Mouse (Mus musculus): ENCODE data around the gene Krtap1-3. TPM values are rescaled to one million over a fixed set of nuclear protein-coding genes. Genes with fewer than 3 reads are reported as not detected.

The Krtap1-3 gene
- total RNA-seq, 4 experiments from 2014 or later = not detected

DNA sequence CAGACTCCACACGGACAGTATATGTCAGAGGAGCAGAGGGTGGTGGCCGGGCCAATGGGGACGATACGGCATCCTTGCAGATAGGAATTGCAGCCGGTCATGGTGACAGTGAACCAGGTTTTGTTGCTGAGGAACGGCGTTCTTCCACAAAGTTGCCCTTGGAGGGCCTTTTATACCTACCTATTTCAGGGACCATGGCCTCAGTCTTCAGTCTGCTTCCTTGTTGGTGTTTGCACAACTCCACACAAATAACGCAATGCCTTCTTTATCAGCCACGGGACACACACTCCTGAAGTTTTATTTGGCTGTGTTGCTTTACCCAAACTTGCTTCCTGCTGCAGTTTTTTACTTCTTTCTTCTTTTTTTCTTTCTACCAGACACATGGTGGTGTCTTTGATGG is 31.8 kb downstream of the Krtap1-3 start, which contains the start of gene Gm11939:
Gene Gm11939 (minus strand): TSS at position 101 of the 400 bp plus-strand sequence.
- no peak for DNase-seq (ENCODE audit: low spot score in 2 of 2)

DNA sequence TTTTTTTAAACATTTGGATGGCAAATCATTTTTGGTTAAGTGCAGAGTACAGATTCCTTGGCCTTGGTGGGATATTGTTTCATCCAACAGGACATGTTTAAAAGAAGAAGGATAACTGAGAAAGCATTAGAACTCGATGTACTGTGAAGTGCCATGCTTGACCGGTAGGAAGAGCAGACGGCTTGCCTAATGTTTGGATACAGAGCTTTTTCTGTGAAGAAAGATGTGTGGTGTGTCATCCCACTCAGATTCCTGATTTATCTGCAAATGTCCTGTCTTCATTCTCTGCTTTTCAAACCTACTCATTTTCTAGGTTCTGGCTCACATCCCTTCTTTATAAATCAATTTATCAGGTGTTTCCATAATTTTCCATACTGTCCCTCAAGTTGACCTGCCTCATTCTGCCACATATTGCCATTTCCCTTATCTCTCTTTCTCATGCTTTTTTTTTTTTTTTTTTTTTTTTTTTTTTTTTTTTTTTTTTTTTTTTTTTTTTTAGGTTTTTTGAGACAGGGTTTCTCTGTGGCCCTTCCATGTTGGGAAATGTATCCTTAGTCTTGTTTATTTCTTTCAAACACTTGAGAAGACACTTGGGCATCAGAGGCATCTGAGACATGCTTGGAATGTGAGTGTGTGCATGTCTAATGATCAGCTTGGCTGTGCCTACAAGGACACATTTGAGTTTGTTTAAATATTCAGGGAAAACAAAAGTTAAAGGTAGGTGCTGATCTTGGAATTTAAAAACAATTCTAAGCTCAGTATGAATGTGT is 33.0 kb downstream of the Krtap1-3 start:
- no peak for DNase-seq (ENCODE audit: low spot score in 2 of 2)

DNA sequence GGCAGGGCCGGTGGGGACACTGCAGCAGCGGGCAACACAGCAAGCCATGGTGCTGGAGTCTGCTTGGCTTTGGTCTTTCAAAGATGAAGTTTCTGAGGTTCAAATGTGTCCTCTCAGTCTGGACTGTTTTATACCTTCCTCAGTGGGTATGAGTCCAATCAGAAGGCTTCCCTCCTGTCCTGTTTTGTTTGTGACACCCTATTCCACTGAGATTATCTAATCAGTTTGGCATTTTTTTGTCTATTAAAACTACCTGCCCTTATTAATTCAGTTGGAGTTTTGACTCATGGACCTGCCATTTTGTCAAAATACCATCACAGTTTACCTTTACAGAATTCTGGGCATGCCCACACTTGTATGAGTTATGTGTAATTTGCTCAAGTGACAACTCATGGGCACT is 34.4 kb downstream of the Krtap1-3 start, which contains the start of gene Krtap3-2:
Gene Krtap3-2 (minus strand): TSS at position 101 of the 400 bp plus-strand sequence.
- no peak for DNase-seq (ENCODE audit: low spot score in 2 of 2)

DNA sequence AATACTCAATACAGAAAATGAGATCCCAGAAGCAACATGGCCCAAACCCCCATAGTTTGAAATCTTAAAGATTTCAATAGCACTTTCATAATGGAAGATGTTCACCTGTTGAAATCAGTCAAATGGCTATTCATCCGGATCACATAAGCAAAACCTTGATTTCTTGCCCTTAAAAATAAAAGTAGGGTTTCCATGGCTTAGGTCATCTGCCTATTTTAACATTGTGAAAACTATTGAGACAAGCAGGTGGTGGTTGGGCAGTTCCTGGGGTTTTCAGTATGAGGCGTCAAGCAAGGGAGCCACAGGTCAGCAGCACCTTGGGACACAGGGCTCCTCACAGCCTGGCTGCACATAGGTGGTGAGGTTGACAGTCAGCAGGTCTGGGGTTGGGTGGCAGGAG is 34.9 kb downstream of the Krtap1-3 start:
- no peak for DNase-seq (ENCODE audit: low spot score in 2 of 2)

DNA sequence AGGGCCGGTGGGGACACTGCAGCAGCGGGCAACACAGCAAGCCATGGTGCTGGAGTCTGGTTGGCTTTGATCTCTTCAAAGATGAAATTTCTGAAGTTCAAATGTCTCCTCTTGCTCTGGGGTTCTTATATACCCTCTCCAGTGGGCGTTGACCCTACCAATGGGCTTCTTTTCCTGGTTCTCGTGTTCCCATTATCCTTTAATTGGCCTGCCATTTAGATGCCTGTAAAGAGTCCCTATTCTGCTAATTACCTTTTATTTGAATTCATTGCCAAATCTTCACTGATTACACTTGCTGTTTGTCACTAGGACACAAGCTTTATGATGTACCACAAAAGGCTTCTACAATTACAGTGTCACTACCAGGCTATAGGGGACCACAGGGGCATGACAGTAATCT is 40.4 kb downstream of the Krtap1-3 start, which contains the start of gene Krtap3-3:
Gene Krtap3-3 (minus strand): TSS at position 101 of the 400 bp plus-strand sequence.
- no peak for DNase-seq (ENCODE audit: low spot score in 2 of 2)

DNA sequence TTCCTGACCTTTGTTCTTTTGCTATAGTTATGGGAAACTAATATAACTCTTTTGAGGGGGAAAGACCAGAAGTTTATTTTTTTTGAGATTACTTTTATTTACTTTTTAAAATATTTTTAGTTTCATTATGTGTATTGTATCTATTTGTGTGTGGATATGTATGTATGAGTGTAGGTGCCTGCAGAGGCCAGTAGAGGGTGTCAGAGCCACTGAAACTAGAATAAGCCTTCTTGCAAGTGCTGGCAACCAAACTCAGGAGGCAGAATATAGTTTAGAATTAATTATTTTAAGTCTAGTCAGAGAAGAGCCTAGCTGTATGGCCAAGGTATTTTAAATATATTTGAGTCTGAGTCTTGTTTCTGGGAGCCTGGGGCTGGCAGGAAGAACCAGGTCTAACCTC is 43.2 kb downstream of the Krtap1-3 start:
- no peak for DNase-seq (ENCODE audit: low spot score in 2 of 2)

Other genes starting within 250 kb of the Krtap1-3 start
- gene Krt27, start 240.2 kb downstream of the Krtap1-3 start, total RNA-seq (2022) = not detected
- not detected for gene Krt28, start 216.4 kb downstream of the Krtap1-3 start, total RNA-seq (2022)
- gene Krt10, start 202.0 kb downstream of the Krtap1-3 start, total RNA-seq (2022) = 1 to 10 TPM; 3.5 to 4.4 (median 3.8) TPM
- under 1 TPM in 1 of 4 experiments, not detected in 3; 0.17 TPM for gene Krt12, start 169.1 kb downstream of the Krtap1-3 start, total RNA-seq (2022)
- under 1 TPM in 1 of 4 experiments, not detected in 3; 0.13 TPM for gene Krt20, start 153.2 kb downstream of the Krtap1-3 start, total RNA-seq (2022)
- gene Krt23, start 98.2 kb downstream of the Krtap1-3 start, total RNA-seq (2022) = not detected
- gene Krt39, start 70.0 kb downstream of the Krtap1-3 start, total RNA-seq (2022) = not detected
- not detected for gene Krt40, start 48.2 kb downstream of the Krtap1-3 start, total RNA-seq (2022)
- not detected for gene Krtap3-3, start 40.5 kb downstream of the Krtap1-3 start, total RNA-seq (2022)
- gene Krtap3-2, start 34.5 kb downstream of the Krtap1-3 start, total RNA-seq (2022) = not detected
- not detected for gene Gm11939, start 31.9 kb downstream of the Krtap1-3 start, total RNA-seq (2022)
- not detected for gene Krtap3-1, start 24.7 kb downstream of the Krtap1-3 start, total RNA-seq (2022)
- gene Krtap1-5, start 10.3 kb downstream of the Krtap1-3 start, total RNA-seq (2022) = not detected
- gene Krtap1-4, start 7.7 kb downstream of the Krtap1-3 start, total RNA-seq (2022) = not detected
- gene Krtap9-3, start 6.8 kb upstream of the Krtap1-3 start, total RNA-seq (2022) = not detected
- gene Gm11938, start 12.0 kb upstream of the Krtap1-3 start, total RNA-seq (2022) = not detected
- gene Gm11937, start 18.9 kb upstream of the Krtap1-3 start, total RNA-seq (2022) = not detected
- not detected for gene Krtap2-4, start 23.5 kb upstream of the Krtap1-3 start, total RNA-seq (2022)
- not detected for gene Gm11562, start 29.1 kb upstream of the Krtap1-3 start, total RNA-seq (2022)
- gene Krtap4-1, start 36.9 kb upstream of the Krtap1-3 start, total RNA-seq (2022) = not detected
- not detected for gene Krtap4-2, start 43.7 kb upstream of the Krtap1-3 start, total RNA-seq (2022)
- gene Krtap4-7, start 52.8 kb upstream of the Krtap1-3 start, total RNA-seq (2022) = not detected
- gene Gm11555, start 58.9 kb upstream of the Krtap1-3 start, total RNA-seq (2022) = not detected
- gene Gm11563, start 67.6 kb upstream of the Krtap1-3 start, total RNA-seq (2022) = not detected
- not detected for gene Krtap4-6, start 74.6 kb upstream of the Krtap1-3 start, total RNA-seq (2022)
- gene Gm14190, start 99.4 kb upstream of the Krtap1-3 start, total RNA-seq (2022) = not detected
- gene Gm14180, start 143.0 kb upstream of the Krtap1-3 start, total RNA-seq (2022) = not detected
- not detected for gene Gm11595, start 181.6 kb upstream of the Krtap1-3 start, total RNA-seq (2022)
- gene Krtap4-8, start 189.4 kb upstream of the Krtap1-3 start, total RNA-seq (2022) = not detected
- not detected for gene Krtap4-9, start 193.9 kb upstream of the Krtap1-3 start, total RNA-seq (2022)
- not detected for gene Gm11596, start 202.1 kb upstream of the Krtap1-3 start, total RNA-seq (2022)
- not detected for gene Gm11569, start 207.6 kb upstream of the Krtap1-3 start, total RNA-seq (2022)
- gene Gm11554, start 213.1 kb upstream of the Krtap1-3 start, total RNA-seq (2022) = not detected
- gene Krtap4-13, start 218.6 kb upstream of the Krtap1-3 start, total RNA-seq (2022) = not detected
- not detected for gene Gm11564, start 224.3 kb upstream of the Krtap1-3 start, total RNA-seq (2022)
- not detected for gene 2300003K06Rik, start 246.7 kb upstream of the Krtap1-3 start, total RNA-seq (2022)